Comparison of ENCODE assay signal across 17 mouse cellular contexts in the genomic region with DNA sequence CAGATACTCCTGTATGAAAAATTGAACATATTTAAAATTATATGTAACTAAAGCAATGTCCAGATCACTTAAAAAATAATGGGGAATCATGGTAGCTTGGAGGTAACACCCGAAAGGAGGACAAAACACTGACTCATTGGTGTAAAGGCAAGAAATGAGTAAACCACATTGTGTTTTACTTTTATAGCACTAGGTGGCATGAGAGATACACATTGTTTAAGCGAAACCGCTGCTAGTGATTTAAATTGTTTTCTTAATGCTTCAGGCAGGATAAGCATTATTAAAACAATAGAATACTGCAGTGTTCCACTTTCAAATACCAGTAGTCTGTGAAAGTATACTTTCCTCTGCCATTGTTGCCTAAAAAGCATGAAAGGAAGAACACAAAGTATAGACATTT.
A peak's percentile ranks its signal among the peaks of the same experiment; 100 is the strongest.
DNase-seq lines count a peak whose midpoint lies in the region; ATAC-seq and TF ChIP-seq lines count a peak whose summit lies in the region.
"Had no signal": no experiment of that assay in that cellular context is flagged by ENCODE, and none has a peak within 500 bp of the region (broad histone marks: within the 10 kb centered on the region; RNA-seq: fewer than 3 reads in every experiment).

No protein-coding gene starts in this region.

- no peak for TF ChIP-seq POLR2A in brain, embryonic 14.5 days (IDR thresholded peaks at IDR 0.05; ENCODE audit: borderline replicate concordance, extremely low read depth, insufficient read depth, insufficient read length, poor library complexity, severe bottlenecking)

- 51% methylated on average over 3 of the region's 3 CpGs for WGBS in kidney, postnatal 0 days
- WGBS in kidney, embryonic 16.5 days = 48% methylated on average over 3 of the region's 3 CpGs

- H3K27me3 ChIP-seq in kidney, postnatal 0 days (ENCODE audit: insufficient read depth, low read length) = no peaks in the 10 kb centered on the region
- no peaks in the 10 kb centered on the region for H3K27me3 ChIP-seq in kidney, embryonic 16.5 days (ENCODE audit: insufficient read depth, low read length)
- H3K27me3 ChIP-seq: forebrain, embryonic 13.5 days; midbrain, embryonic 13.5 days had no signal

- no peaks in the 10 kb centered on the region for H3K36me3 ChIP-seq in kidney, postnatal 0 days (ENCODE audit: insufficient read depth, low read length)
- no peaks in the 10 kb centered on the region for H3K36me3 ChIP-seq in kidney, embryonic 16.5 days (ENCODE audit: insufficient read depth, low read length)
- H3K36me3 ChIP-seq: midbrain, embryonic 13.5 days had no signal

- no peak overlapping the region for H3K9ac ChIP-seq in kidney, postnatal 0 days (ENCODE audit: low read depth, low read length)
- H3K9ac ChIP-seq in kidney, embryonic 16.5 days (replicated peaks; ENCODE audit: low read length) = no peak overlapping the region
- H3K9ac ChIP-seq: forebrain, embryonic 13.5 days; midbrain, embryonic 13.5 days had no signal

- peak; percentile 47; the same call in 1 of the 2 replicates for TF ChIP-seq CTCF in kidney, postnatal 0 days (IDR thresholded peaks at IDR 0.05; ENCODE audit: low read depth)
- no peak for TF ChIP-seq CTCF in brain, embryonic 14.5 days (IDR thresholded peaks at IDR 0.05; ENCODE audit: borderline replicate concordance, extremely low read depth, insufficient read depth, insufficient read length)

- no peak for ATAC-seq in kidney, postnatal 0 days (replicated peaks; ENCODE audit: low FRiP score, low read depth)
- no peak for ATAC-seq in kidney, embryonic 16.5 days (ENCODE audit: low FRiP score, low TSS enrichment)
- ATAC-seq: forebrain, embryonic 13.5 days; midbrain, embryonic 13.5 days had no signal

- no peaks in the 10 kb centered on the region for H3K9me3 ChIP-seq in kidney, postnatal 0 days (replicated peaks; ENCODE audit: low read length)
- H3K9me3 ChIP-seq in kidney, embryonic 16.5 days (ENCODE audit: low read length) = no peaks in the 10 kb centered on the region
- H3K9me3 ChIP-seq: forebrain, embryonic 13.5 days; midbrain, embryonic 13.5 days had no signal

- peak; percentile 10 for DNase-seq in embryo, embryonic 11 days
- no peak for DNase-seq in embryo, embryonic 9.5 days (ENCODE audit: extremely low spot score)
- DNase-seq in kidney, postnatal 0 days (ENCODE audit: low spot score) = peak; percentile 14
- peak; percentile 9 for DNase-seq in A20 (ENCODE audit: low read depth, low spot score)
- peak; percentile 36 for DNase-seq in brain, embryonic 14.5 days (ENCODE audit: low read depth)
- DNase-seq in thymus, postnatal 25 days = no peak
- DNase-seq in thymus, postnatal 4 days = no peak
- DNase-seq: adrenal gland, postnatal 25 days; cerebellum, postnatal 36 days; gastrocnemius, adult 2 months; heart, adult 18-20 months; kidney, adult 9 months; lung, postnatal 4 days; right cerebral cortex, postnatal 14 days had no signal

- no peak overlapping the region for H3K4me2 ChIP-seq in kidney, postnatal 0 days (ENCODE audit: low read length)
- no peak overlapping the region for H3K4me2 ChIP-seq in kidney, embryonic 16.5 days (replicated peaks; ENCODE audit: low read depth, low read length)
- H3K4me2 ChIP-seq: forebrain, embryonic 13.5 days; midbrain, embryonic 13.5 days had no signal

- H3K4me1 ChIP-seq in kidney, postnatal 0 days (replicated peaks; ENCODE audit: insufficient read depth, low read length) = no peaks in the 10 kb centered on the region
- H3K4me1 ChIP-seq in kidney, embryonic 16.5 days (ENCODE audit: insufficient read depth, low read length) = no peaks in the 10 kb centered on the region
- H3K4me1 ChIP-seq: forebrain, embryonic 13.5 days; midbrain, embryonic 13.5 days had no signal

- no peak overlapping the region for H3K27ac ChIP-seq in kidney, postnatal 0 days
- no peak overlapping the region for H3K27ac ChIP-seq in kidney, embryonic 16.5 days (ENCODE audit: low read length)
- H3K27ac ChIP-seq: forebrain, embryonic 13.5 days; gastrocnemius, adult 2 months; midbrain, embryonic 13.5 days had no signal

- H3K4me3 ChIP-seq in kidney, postnatal 0 days (replicated peaks; ENCODE audit: low read depth, low read length) = no peak overlapping the region
- no peak overlapping the region for H3K4me3 ChIP-seq in kidney, embryonic 16.5 days (ENCODE audit: low read length)
- H3K4me3 ChIP-seq: forebrain, embryonic 13.5 days; gastrocnemius, adult 2 months; midbrain, embryonic 13.5 days had no signal

Comparison
In these comparisons a context has a peak if more than half of its experiments do, and no peak if none do; other contexts are left out.
1. DNase-seq: peak in embryo, embryonic 11 days (single experiment), kidney, postnatal 0 days (single experiment), A20 (single experiment) and brain, embryonic 14.5 days (single experiment); none in embryo, embryonic 9.5 days (single experiment), thymus, postnatal 25 days (single experiment) and thymus, postnatal 4 days (single experiment).